Mouse (Mus musculus) CH12.LX (cell line): ENCODE data around the gene Cd3g. TPM values are rescaled to one million over a fixed set of nuclear protein-coding genes. Genes with fewer than 3 reads are reported as not detected.

Experiments used
- DNase-seq: peaks from one replicate; pipeline ENCODE4 v3.0.0-alpha.2; 2013; ENCODE audit errors: extremely low read depth
- H3K27ac ChIP-seq: 2 replicates; pipeline ENCODE4 v1.5.1; 2012; ENCODE audit warnings: low read depth, mild to moderate bottlenecking, control low read depth, moderate library complexity; ENCODE audit not compliant: insufficient read depth
- H3K27me3 ChIP-seq: replicated peaks from 2 replicates; pipeline ENCODE3; 2012; ENCODE audit warnings: inconsistent platforms
- H3K36me3 ChIP-seq, 2 experiments: replicated peaks in 1 of 2; 2 replicates each; pipeline versions ENCODE3 to v1.6.1; 2012; ENCODE audit warnings: inconsistent platforms in 1 of 2, low read length in 1 of 2, mild to moderate bottlenecking in 1 of 2, mixed read lengths in 1 of 2, moderate library complexity in 1 of 2; ENCODE audit not compliant: control insufficient read depth in 1 of 2, insufficient read depth in 1 of 2
- H3K4me1 ChIP-seq, 2 experiments: 2 replicates each; pipeline ENCODE4 v1.6.1; 2012; ENCODE audit warnings: inconsistent platforms in 1 of 2, moderate library complexity in 1 of 2; ENCODE audit not compliant: insufficient read depth in 2 of 2, control insufficient read depth in 1 of 2
- H3K4me2 ChIP-seq: 2 replicates; pipeline ENCODE4 v1.6.1; 2012; ENCODE audit warnings: low read depth, mild to moderate bottlenecking, control low read depth; ENCODE audit not compliant: poor library complexity, insufficient read depth, severe bottlenecking
- H3K4me3 ChIP-seq, 3 experiments: fragments of 150-350 bp in 1 of 3; sonication (generic) in 1 of 3; replicated peaks in 1 of 3; 2 replicates each; pipeline versions ENCODE3 to v1.5.1; 2011 to 2012; ENCODE audit warnings: low read depth in 2 of 3, low read length in 2 of 3, mild to moderate bottlenecking in 2 of 3, moderate library complexity in 2 of 3, control low read depth in 1 of 3, improper control_type of control experiment in 1 of 3, inconsistent platforms in 1 of 3, mixed read lengths in 1 of 3; ENCODE audit not compliant: poor library complexity in 1 of 3
- H3K79me2 ChIP-seq: replicated peaks from 2 replicates; pipeline ENCODE4 v1.6.1; 2012; ENCODE audit warnings: mild to moderate bottlenecking, moderate library complexity; ENCODE audit not compliant: control insufficient read depth, poor library complexity, insufficient read depth, severe bottlenecking; ENCODE audit errors: extremely low read depth
- H3K9ac ChIP-seq: 2 replicates; pipeline ENCODE4 v1.6.1; 2012; ENCODE audit warnings: low read depth, mild to moderate bottlenecking, control low read depth, moderate library complexity; ENCODE audit not compliant: insufficient read depth
- H3K9me3 ChIP-seq: replicated peaks from 2 replicates; pipeline ENCODE3; 2012; ENCODE audit warnings: low read length, inconsistent platforms, mixed read lengths
- BHLHE40 ChIP-seq: IDR thresholded peaks from 2 replicates; pipeline ENCODE4 v1.6.1; 2011; ENCODE audit warnings: mild to moderate bottlenecking, low read depth, low read length, improper control_type of control experiment
- CHD2 ChIP-seq: IDR thresholded peaks from 2 replicates; pipeline ENCODE4 v1.6.1; 2011; ENCODE audit warnings: low read length, improper control_type of control experiment
- CTCF ChIP-seq, 2 experiments: IDR thresholded peaks in 1 of 2; conservative IDR thresholded peaks in 1 of 2; 2 replicates each; pipeline ENCODE4 v1.5.1; 2011 to 2012; ENCODE audit warnings: low read depth in 2 of 2, low read length in 2 of 2, improper control_type of control experiment in 1 of 2, inconsistent platforms in 1 of 2, mild to moderate bottlenecking in 1 of 2, moderate library complexity in 1 of 2
- ETS1 ChIP-seq: conservative IDR thresholded peaks from 2 replicates; pipeline ENCODE4 v1.6.1; 2012; ENCODE audit warnings: low read depth, mild to moderate bottlenecking, inconsistent platforms, low read length, improper control_type of control experiment, moderate library complexity
- GABPA ChIP-seq: IDR thresholded peaks from 2 replicates; pipeline ENCODE4 v1.6.1; 2012; ENCODE audit warnings: low read depth, low read length, improper control_type of control experiment, inconsistent platforms; ENCODE audit not compliant: insufficient replicate concordance
- HCFC1 ChIP-seq: IDR thresholded peaks from 2 replicates; pipeline ENCODE4 v1.6.1; 2012; ENCODE audit warnings: low read depth, mild to moderate bottlenecking, inconsistent platforms, low read length, improper control_type of control experiment
- IRF4 ChIP-seq: IDR thresholded peaks from 2 replicates; pipeline ENCODE4 v1.6.1; 2014; ENCODE audit warnings: low read depth, mild to moderate bottlenecking, inconsistent platforms, low read length, improper control_type of control experiment
- JUND ChIP-seq: conservative IDR thresholded peaks from 2 replicates; pipeline ENCODE4 v1.6.1; 2011; ENCODE audit warnings: low read depth, low read length, improper control_type of control experiment
- KAT2A ChIP-seq: IDR thresholded peaks from 2 replicates; pipeline ENCODE4 v1.6.1; 2012; ENCODE audit warnings: low read length, improper control_type of control experiment, inconsistent platforms; ENCODE audit not compliant: insufficient replicate concordance
- MAX ChIP-seq: IDR thresholded peaks from 2 replicates; pipeline ENCODE4 v1.6.1; 2011; ENCODE audit warnings: low read length, improper control_type of control experiment
- MAZ ChIP-seq: IDR thresholded peaks from 2 replicates; pipeline ENCODE4 v1.6.1; 2012; ENCODE audit warnings: low read depth, mild to moderate bottlenecking, inconsistent platforms, low read length, improper control_type of control experiment, moderate library complexity
- MYC ChIP-seq: IDR thresholded peaks from 2 replicates; pipeline ENCODE4 v1.6.1; 2011; ENCODE audit warnings: low read depth, mild to moderate bottlenecking, improper control_type of control experiment, low read length
- NELFE ChIP-seq: IDR thresholded peaks from 2 replicates; pipeline ENCODE4 v1.6.1; 2011; ENCODE audit warnings: low read depth, low read length, improper control_type of control experiment
- NRF1 ChIP-seq: IDR thresholded peaks from 2 replicates; pipeline ENCODE4 v1.6.1; 2014; ENCODE audit warnings: low read depth, mild to moderate bottlenecking, inconsistent platforms, low read length, improper control_type of control experiment, moderate library complexity
- PAX5 ChIP-seq: IDR thresholded peaks from 2 replicates; pipeline ENCODE4 v1.6.1; 2012; ENCODE audit warnings: low read length, inconsistent platforms, mixed read lengths
- POLR2A ChIP-seq: IDR thresholded peaks from 2 replicates; pipeline ENCODE4 v1.6.1; 2011; ENCODE audit warnings: low read depth, mild to moderate bottlenecking, improper control_type of control experiment, low read length
- POLR2AphosphoS2 ChIP-seq: IDR thresholded peaks from 2 replicates; pipeline ENCODE4 v1.6.1; 2011; ENCODE audit warnings: low read depth, low read length, improper control_type of control experiment
- RCOR1 ChIP-seq: conservative IDR thresholded peaks from 2 replicates; pipeline ENCODE4 v1.6.1; 2012; ENCODE audit warnings: low read depth, mild to moderate bottlenecking, inconsistent platforms, low read length, improper control_type of control experiment
- SMC3 ChIP-seq: IDR thresholded peaks from 2 replicates; pipeline ENCODE4 v1.6.1; 2011; ENCODE audit warnings: low read depth, low read length, improper control_type of control experiment
- TBP ChIP-seq: conservative IDR thresholded peaks from 2 replicates; pipeline ENCODE4 v1.6.1; 2011; ENCODE audit warnings: low read depth, low read length, improper control_type of control experiment
- USF1 ChIP-seq: IDR thresholded peaks from 2 replicates; pipeline ENCODE4 v1.6.1; 2014; ENCODE audit warnings: low read depth, mild to moderate bottlenecking, inconsistent platforms, low read length, improper control_type of control experiment
- ZKSCAN1 ChIP-seq: IDR thresholded peaks from 2 replicates; pipeline ENCODE4 v1.6.1; 2012; ENCODE audit warnings: low read depth, inconsistent platforms, low read length, improper control_type of control experiment, borderline replicate concordance
- ZMIZ1 ChIP-seq: IDR thresholded peaks from 2 replicates; pipeline ENCODE4 v1.6.1; 2012; ENCODE audit warnings: low read depth, mild to moderate bottlenecking, inconsistent platforms, low read length, improper control_type of control experiment
- dilution Hi-C: fragments of 300-500 bp; cut with MboI; formaldehyde crosslinking; loops from 2 replicates; pipeline ENCODE4 v1.14.3; 2020; ENCODE audit warnings: low sequenced_read_pairs; ENCODE audit not compliant: extremely low pct_unique_long_range_greater_than_20kb, extremely low pct_ligation_motif_present
- in situ Hi-C: fragments of 300-500 bp; cut with MboI; formaldehyde crosslinking; loops from 3 replicates; pipeline ENCODE4 v1.14.3; 2019; ENCODE audit warnings: low sequenced_read_pairs, low pct_ligation_motif_present, low pct_unique_long_range_greater_than_20kb, mixed read lengths
- polyA plus RNA-seq: library from polyadenylated mRNA; unstranded; fragments of >175 nt; gene quantifications from 2 replicates; pipeline ENCODE4 v1.2.1, GENCODE M21; 2012; ENCODE audit warnings: low read depth; ENCODE audit not compliant: insufficient read length
- total RNA-seq, 2 experiments: library from RNA; depleted of rRNA; stranded (reverse); fragments of 300-350 nt in 1 of 2; fragments of >200 nt in 1 of 2; gene quantifications; 2 replicates each; pipeline ENCODE4 v1.2.3; 2012 to 2014

Cd3g gene
- total and polyA plus RNA-seq, 3 experiments: 1.7 to 12.7 (median 2.9) TPM

DNA sequence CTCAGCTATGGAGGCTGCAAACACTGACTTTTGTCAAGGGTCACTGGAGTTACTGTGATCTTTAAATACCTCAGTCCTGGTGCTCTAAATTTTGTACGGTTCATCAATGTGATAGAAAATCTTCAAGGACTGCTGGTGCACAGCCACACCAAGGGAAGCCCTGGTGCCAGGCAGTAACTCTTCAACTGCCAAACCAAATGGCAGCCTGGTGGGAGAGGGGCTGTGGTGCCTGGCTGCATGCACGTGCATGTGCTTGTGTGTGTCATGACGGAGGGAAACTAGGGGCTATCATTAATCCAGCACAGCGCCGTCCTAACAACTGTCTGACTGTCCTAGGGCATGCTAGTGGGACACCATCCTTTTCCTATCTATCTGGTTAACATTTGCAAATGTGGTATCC lies 19.5 kb upstream of the Cd3g start:
- no peaks in the 10 kb centered on the region for H3K79me2 ChIP-seq
- H3K4me3 ChIP-seq: no peak overlapping the region
- H3K27ac ChIP-seq: no peak overlapping the region
- H3K4me2 ChIP-seq: no peak overlapping the region
- no peaks in the 10 kb centered on the region for H3K36me3 ChIP-seq
- H3K27me3 ChIP-seq: no peaks in the 10 kb centered on the region
- H3K4me1 ChIP-seq: peaks cover 7 to 14% of the 10 kb centered on the region in 2 experiments; a peak in 3 of 4 replicates
- no peak for DNase-seq
- H3K9ac ChIP-seq: no peak overlapping the region
- TF ChIP-seq NELFE: no peak
- no peak for TF ChIP-seq ETS1
- no peak for TF ChIP-seq POLR2A
- no peak for TF ChIP-seq CHD2
- TF ChIP-seq CTCF (conservative IDR thresholded peaks at IDR 0.05 in 1 of 2, IDR thresholded peaks at IDR 0.05 in 1 of 2; ENCODE audit: low read depth in 2 of 2, low read length in 2 of 2): no peak
- no peak for TF ChIP-seq HCFC1
- no peak for TF ChIP-seq RCOR1
- no peaks in the 10 kb centered on the region for H3K9me3 ChIP-seq
- in situ Hi-C loops (loop anchor here (25.0 kb wide), 1 partner anchor 388 kb away; the partner anchor contains the start of gene Fxyd2), dilution Hi-C loops (no loop called here)

DNA sequence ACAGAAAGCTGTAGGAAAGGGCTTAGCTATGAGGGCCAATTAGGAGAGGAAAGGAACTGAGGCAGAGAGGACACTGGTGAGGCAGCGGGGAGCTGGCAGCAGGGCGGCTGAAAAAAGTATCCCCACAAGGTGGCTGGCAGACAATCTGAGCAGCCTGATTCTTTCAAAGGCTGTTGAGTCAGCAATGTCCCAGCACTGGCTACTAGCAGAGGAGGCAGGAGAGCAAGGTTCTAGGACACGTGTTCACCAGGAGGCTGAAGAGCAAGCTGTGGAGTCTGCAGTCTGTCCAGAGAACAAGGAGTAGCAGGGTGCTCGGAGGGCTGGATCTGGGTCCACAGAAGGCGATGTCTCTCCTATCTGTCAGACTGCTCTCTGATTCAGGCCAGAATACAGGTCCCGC lies 18.9 kb upstream of the Cd3g start:
- in situ Hi-C loops (no loop called here), dilution Hi-C loops (no loop called here)
- Histone ChIP-seq H3K9me3 (no peaks in the 10 kb centered on the region), H3K36me3 (no peaks in the 10 kb centered on the region), H3K79me2 (no peaks in the 10 kb centered on the region), H3K27me3 (no peaks in the 10 kb centered on the region), H3K27ac (no peak overlapping the region), H3K9ac (no peak overlapping the region), H3K4me3 (no peak overlapping the region), H3K4me1 (peaks cover 7 to 16% of the 10 kb centered on the region in 2 experiments; a peak in 3 of 4 replicates), H3K4me2 (no peak overlapping the region)
- DNase-seq: no peak
- TF ChIP-seq POLR2A (no peak), PAX5 (no peak), MAX (no peak), NRF1 (no peak), SMC3 (peak; percentile 14; the same call in 1 of the 2 replicates)

DNA sequence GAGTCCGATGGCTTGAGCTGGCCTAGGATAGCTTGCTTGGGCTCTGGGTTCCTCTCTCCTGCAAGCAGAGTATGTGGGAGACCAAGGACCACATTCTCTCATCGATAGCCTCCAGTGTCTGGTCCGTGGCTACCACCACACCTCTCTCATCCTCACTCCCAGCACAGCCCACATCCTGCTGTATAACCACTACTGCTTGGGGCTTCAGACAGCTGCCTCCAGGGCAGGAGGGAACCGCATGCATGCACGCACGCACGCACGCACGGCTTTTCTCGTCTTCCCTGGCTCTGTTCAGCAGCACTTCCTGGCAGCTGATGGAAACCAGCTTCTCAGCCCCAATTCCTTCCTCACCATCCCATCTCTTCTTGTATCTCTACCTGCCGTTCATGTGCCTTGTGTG lies 17.9 kb upstream of the Cd3g start:
- dilution Hi-C loops: no loop called here
- no peak for TF ChIP-seq POLR2A
- TF ChIP-seq CTCF (conservative IDR thresholded peaks at IDR 0.05 in 1 of 2, IDR thresholded peaks at IDR 0.05 in 1 of 2; ENCODE audit: low read depth in 2 of 2, low read length in 2 of 2): no peak
- TF ChIP-seq MYC: no peak
- no peak for TF ChIP-seq IRF4
- no peak for TF ChIP-seq MAX
- TF ChIP-seq NRF1: no peak
- TF ChIP-seq ZMIZ1: no peak
- TF ChIP-seq GABPA: no peak
- TF ChIP-seq POLR2AphosphoS2: no peak
- no peak for TF ChIP-seq ZKSCAN1
- no peak for TF ChIP-seq TBP
- no peak for TF ChIP-seq KAT2A
- no peak for TF ChIP-seq BHLHE40
- no peak for TF ChIP-seq JUND
- no peak for TF ChIP-seq ETS1
- TF ChIP-seq USF1: no peak
- TF ChIP-seq MAZ: no peak
- Histone ChIP-seq H3K4me2 (no peak overlapping the region), H3K4me3 (no peak overlapping the region), H3K27ac (no peak overlapping the region), H3K79me2 (no peaks in the 10 kb centered on the region), H3K36me3 (no peaks in the 10 kb centered on the region), H3K4me1 (peaks cover 7 to 16% of the 10 kb centered on the region in 2 experiments; a peak in 3 of 4 replicates), H3K9ac (no peak overlapping the region), H3K27me3 (no peaks in the 10 kb centered on the region), H3K9me3 (no peaks in the 10 kb centered on the region)
- no peak for DNase-seq
- in situ Hi-C loops: no loop called here
